Mouse (Mus musculus): Measurements from ENCODE around the gene Ccdc148. TPM values are rescaled to one million over a fixed set of nuclear protein-coding genes. Genes with fewer than 3 reads are reported as not detected.
A peak's percentile ranks its signal among the peaks of the same experiment; 100 is the strongest.

Ccdc148 gene
- total and polyA plus RNA-seq, 2 experiments from 2014 or later: 5.3 to 6.9 TPM

DNA sequence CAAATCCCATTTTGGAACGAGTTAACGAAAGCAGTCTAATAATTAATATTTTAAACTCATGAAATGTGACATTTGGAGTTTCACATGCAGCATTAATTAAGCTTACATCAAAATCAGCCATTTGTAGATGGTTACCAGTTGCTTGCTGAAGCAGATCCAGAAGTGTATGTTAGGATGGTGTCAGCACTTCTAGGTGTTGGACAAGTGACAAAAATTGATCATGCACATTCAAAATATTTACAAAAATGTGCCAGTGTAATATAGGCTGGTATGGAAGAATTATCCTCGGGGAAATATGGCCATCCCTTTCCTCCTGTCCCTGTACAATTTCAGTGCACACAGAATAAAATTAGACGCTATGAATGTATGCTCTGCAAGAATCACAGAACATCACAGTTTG, 370.1 kb downstream of the Ccdc148 start:
- Histone ChIP-seq H3K9ac (no peak overlapping the region), H3K36me3 (ENCODE audit: insufficient read depth) (no peaks in the 10 kb centered on the region), H3K27ac (ENCODE audit: low read depth, low read length) (no peak overlapping the region), H3K4me1 (ENCODE audit: insufficient read depth) (no peaks in the 10 kb centered on the region), H3K27me3 (ENCODE audit: insufficient read depth, low read length) (no peaks in the 10 kb centered on the region), H3K4me3 (ENCODE audit: low read depth, low read length) (no peak overlapping the region), H3K4me2 (ENCODE audit: low read depth) (no peak overlapping the region), H3K9me3 (ENCODE audit: low read length) (no peaks in the 10 kb centered on the region)
- no peak for DNase-seq
- no peak for ATAC-seq
- WGBS: 61% methylated on average over 4 of the region's 4 CpGs
- no peak for TF ChIP-seq CTCF (IDR thresholded peaks at IDR 0.05; ENCODE audit: low read depth)

DNA sequence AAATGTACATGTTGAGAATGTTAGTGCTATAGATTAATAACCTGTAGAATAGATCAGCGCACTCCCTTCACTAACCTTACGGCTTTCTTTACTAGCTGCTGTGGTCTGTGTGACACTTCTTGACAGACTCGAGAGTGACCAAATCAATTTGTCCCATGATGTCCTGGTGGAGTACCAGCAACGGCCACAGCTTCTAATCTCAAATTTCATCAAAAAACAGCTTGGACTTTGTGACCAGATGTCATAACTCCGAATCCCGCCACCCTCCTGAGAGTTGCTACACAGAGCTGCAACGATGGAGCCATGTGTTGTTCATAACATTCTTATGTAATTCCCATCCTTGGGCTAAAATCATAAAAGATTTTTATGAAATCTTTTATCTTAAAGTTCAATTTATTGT, 370.5 kb downstream of the Ccdc148 start:
- H3K27me3 ChIP-seq (ENCODE audit: insufficient read depth, low read length): no peaks in the 10 kb centered on the region
- no peak for TF ChIP-seq CTCF (IDR thresholded peaks at IDR 0.05; ENCODE audit: low read depth)

DNA sequence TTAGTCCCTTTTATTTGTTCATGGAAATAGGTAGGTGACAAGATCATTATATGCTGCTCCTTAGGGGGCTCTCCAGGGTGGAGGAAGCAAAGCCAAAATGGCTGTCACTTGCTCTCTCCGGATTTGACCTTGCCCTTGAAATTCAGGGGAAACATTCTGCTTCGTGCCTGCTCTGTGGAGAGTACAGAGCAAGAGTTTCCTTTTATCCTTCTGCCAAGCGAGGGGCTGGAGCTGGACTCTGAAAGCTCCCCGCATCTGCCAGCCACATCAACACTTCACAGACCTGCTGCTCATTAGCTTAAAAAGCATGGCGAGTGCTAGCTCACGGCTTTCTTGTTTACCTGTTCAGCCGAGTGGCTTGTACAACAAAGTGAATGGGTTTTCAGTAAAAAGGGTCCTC, 373.1 kb downstream of the Ccdc148 start:
- H3K4me3 ChIP-seq (ENCODE audit: low read depth, low read length): no peak overlapping the region
- H3K4me1 ChIP-seq (ENCODE audit: insufficient read depth): no peaks in the 10 kb centered on the region
- no peaks in the 10 kb centered on the region for H3K36me3 ChIP-seq (ENCODE audit: insufficient read depth)
- no peaks in the 10 kb centered on the region for H3K27me3 ChIP-seq (ENCODE audit: insufficient read depth, low read length)
- H3K9me3 ChIP-seq (ENCODE audit: low read length): no peaks in the 10 kb centered on the region
- no peak overlapping the region for H3K4me2 ChIP-seq (ENCODE audit: low read depth)
- no peak for TF ChIP-seq CTCF (IDR thresholded peaks at IDR 0.05; ENCODE audit: low read depth)
- ATAC-seq: peak; percentile 43; the same call in 1 of the 2 replicates
- 19% methylated on average over 7 of the region's 7 CpGs for WGBS
- H3K9ac ChIP-seq: no peak overlapping the region
- H3K27ac ChIP-seq (ENCODE audit: low read depth, low read length): no peak overlapping the region
- no peak for DNase-seq

More for the DNA sequence above, 370.5 kb downstream of the Ccdc148 start:
- no peaks in the 10 kb centered on the region for H3K4me1 ChIP-seq (ENCODE audit: insufficient read depth)
- WGBS: 83% methylated on average over 7 of the region's 7 CpGs
- H3K36me3 ChIP-seq (ENCODE audit: insufficient read depth): no peaks in the 10 kb centered on the region
- H3K27ac ChIP-seq (ENCODE audit: low read depth, low read length): no peak overlapping the region
- no peak overlapping the region for H3K4me2 ChIP-seq (ENCODE audit: low read depth)
- DNase-seq (no peak), ATAC-seq (no peak)
- no peak overlapping the region for H3K9ac ChIP-seq
- no peak overlapping the region for H3K4me3 ChIP-seq (ENCODE audit: low read depth, low read length)
- H3K9me3 ChIP-seq (ENCODE audit: low read length): no peaks in the 10 kb centered on the region

DNA sequence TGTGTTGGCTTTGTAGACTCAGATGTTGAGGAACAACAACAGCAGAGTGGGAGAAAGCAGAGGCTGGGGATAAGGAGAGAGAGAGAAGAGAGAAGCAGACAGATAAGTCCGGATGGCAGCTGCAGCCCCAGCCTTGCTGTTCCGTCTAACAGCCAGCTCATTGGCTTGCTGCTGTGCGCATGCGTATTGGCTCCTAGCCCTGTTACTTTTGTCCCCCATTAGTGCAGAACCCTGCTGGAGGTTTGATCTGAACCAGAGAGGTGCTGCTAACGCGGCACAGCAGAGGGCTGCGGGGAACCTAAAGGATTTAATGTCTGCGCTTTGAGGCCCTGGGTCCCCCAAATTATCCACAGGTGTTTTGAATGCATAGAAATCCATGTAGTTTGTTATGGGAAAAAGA, 373.8 kb downstream of the Ccdc148 start:
- no peak overlapping the region for H3K9ac ChIP-seq
- H3K27me3 ChIP-seq (ENCODE audit: insufficient read depth, low read length): no peaks in the 10 kb centered on the region
- TF ChIP-seq CTCF (IDR thresholded peaks at IDR 0.05; ENCODE audit: low read depth): no peak
- H3K9me3 ChIP-seq (ENCODE audit: low read length): no peaks in the 10 kb centered on the region
- 57% methylated on average over 8 of the region's 8 CpGs for WGBS
- H3K27ac ChIP-seq (ENCODE audit: low read depth, low read length): no peak overlapping the region
- ATAC-seq: peak; percentile 36; the same call in 1 of the 2 replicates
- H3K36me3 ChIP-seq (ENCODE audit: insufficient read depth): no peaks in the 10 kb centered on the region
- H3K4me1 ChIP-seq (ENCODE audit: insufficient read depth): no peaks in the 10 kb centered on the region
- DNase-seq: peak; percentile 45
- H3K4me2 ChIP-seq (ENCODE audit: low read depth): no peak overlapping the region
- no peak overlapping the region for H3K4me3 ChIP-seq (ENCODE audit: low read depth, low read length)

DNA sequence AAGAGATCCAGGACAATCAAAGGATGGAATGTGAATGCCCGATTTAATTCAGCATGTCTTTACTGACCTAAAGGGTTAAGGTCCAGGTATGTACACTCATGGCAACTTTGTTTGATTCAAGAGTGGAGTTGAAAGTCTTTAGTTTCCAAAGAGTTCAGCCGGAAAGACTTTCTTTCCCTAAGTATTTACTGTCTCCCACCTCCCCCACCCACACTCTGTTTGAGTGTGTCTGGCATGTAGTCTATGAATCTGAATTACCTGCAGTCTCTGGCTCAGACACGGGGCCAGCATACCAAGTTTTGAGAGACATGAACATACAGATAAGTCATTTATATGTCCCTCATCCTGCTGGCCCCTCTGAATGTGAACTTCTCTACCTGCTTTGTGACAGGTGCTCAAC, 374.3 kb downstream of the Ccdc148 start:
- Histone ChIP-seq H3K9ac (no peak overlapping the region), H3K36me3 (ENCODE audit: insufficient read depth) (no peaks in the 10 kb centered on the region), H3K4me2 (ENCODE audit: low read depth) (no peak overlapping the region), H3K4me1 (ENCODE audit: insufficient read depth) (no peaks in the 10 kb centered on the region), H3K27ac (ENCODE audit: low read depth, low read length) (no peak overlapping the region), H3K27me3 (ENCODE audit: insufficient read depth, low read length) (no peaks in the 10 kb centered on the region), H3K9me3 (ENCODE audit: low read length) (no peaks in the 10 kb centered on the region), H3K4me3 (ENCODE audit: low read depth, low read length) (no peak overlapping the region)
- no peak for ATAC-seq
- WGBS: 82% methylated on average over 3 of the region's 3 CpGs
- DNase-seq: no peak
- TF ChIP-seq CTCF (IDR thresholded peaks at IDR 0.05; ENCODE audit: low read depth): no peak

DNA sequence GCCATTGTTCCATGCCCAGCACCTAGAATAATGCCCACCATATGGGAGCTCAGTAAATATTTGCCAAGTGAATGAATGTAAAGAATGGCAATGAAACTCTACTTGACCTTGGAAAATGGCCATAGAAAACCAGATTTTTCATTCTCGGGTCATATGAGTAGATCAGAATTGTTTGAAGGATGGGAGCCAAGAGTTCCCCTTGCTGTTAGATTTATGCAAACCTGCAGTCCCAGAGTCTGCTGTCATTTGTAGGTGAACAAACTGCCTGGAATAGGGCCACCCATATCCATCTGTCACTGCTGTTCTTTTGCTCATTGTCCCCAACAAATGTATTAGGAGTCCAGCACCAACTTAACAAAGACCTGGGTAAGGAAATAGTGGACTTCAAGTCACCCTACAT, 377.0 kb downstream of the Ccdc148 start:
- Histone ChIP-seq H3K27me3 (ENCODE audit: insufficient read depth, low read length) (no peaks in the 10 kb centered on the region), H3K27ac (ENCODE audit: low read depth, low read length) (no peak overlapping the region), H3K4me3 (ENCODE audit: low read depth, low read length) (no peak overlapping the region), H3K9me3 (ENCODE audit: low read length) (no peaks in the 10 kb centered on the region), H3K36me3 (ENCODE audit: insufficient read depth) (no peaks in the 10 kb centered on the region), H3K9ac (no peak overlapping the region), H3K4me2 (ENCODE audit: low read depth) (no peak overlapping the region), H3K4me1 (ENCODE audit: insufficient read depth) (no peaks in the 10 kb centered on the region)
- TF ChIP-seq CTCF (IDR thresholded peaks at IDR 0.05; ENCODE audit: low read depth): no peak
- 36% methylated on average over 1 of the region's 1 CpGs for WGBS
- ATAC-seq (no peak), DNase-seq (no peak)

DNA sequence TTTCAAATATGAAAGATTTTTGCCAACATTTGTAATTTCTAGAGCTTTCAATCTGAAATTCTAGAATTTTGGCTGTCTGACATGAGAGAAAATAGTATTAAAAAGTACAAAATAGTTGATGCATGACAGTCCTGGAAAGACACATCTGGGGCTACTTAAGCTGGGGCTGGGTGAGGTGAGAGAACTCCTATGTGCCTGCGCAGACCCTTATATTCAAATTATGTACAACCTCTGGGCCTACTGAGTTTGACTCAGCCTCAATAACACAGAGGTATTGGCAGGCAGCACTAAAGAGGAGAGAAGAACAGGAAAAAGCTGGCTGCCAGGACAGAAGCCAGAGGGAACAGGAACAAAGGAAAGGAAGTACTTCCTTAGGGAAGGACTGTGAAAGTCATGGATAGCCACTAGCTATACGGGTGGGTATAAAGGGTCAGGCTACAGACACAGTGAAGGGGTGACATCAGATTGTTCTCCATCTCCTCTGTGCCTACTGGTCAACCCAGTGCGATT, 381.4 kb downstream of the Ccdc148 start:
- no peak for DNase-seq
- Histone ChIP-seq H3K9me3 (ENCODE audit: low read length) (no peaks in the 10 kb centered on the region), H3K9ac (no peak overlapping the region), H3K4me1 (ENCODE audit: insufficient read depth) (no peaks in the 10 kb centered on the region), H3K36me3 (ENCODE audit: insufficient read depth) (no peaks in the 10 kb centered on the region), H3K4me3 (ENCODE audit: low read depth, low read length) (no peak overlapping the region), H3K27ac (ENCODE audit: low read depth, low read length) (no peak overlapping the region), H3K4me2 (ENCODE audit: low read depth) (no peak overlapping the region), H3K27me3 (ENCODE audit: insufficient read depth, low read length) (no peaks in the 10 kb centered on the region)
- ATAC-seq: no peak
- WGBS: 90% methylated on average over 3 of the region's 3 CpGs
- no peak for TF ChIP-seq CTCF (IDR thresholded peaks at IDR 0.05; ENCODE audit: low read depth)

All from forebrain, postnatal 0 days (tissue).